Mouse (Mus musculus) testis, postnatal 10 days (tissue): Measurements from ENCODE around the gene Ubxn4.
A peak's percentile ranks its signal among the peaks of the same experiment; 100 is the strongest.
"Not testable (repeated sequence)": the region's sequence is repeated elsewhere in the genome, so short reads cannot be mapped to it uniquely, and the experiment has no call there.

Experiments
- DNase-seq: peaks from one replicate; pipeline ENCODE4 v3.0.0; 2021; ENCODE audit warnings: low spot score

The Ubxn4 gene

GRCm38 (mm10) chr1:128243627-128243995 lies at the start of gene Ubxn4:
Gene Ubxn4 (plus strand): TSS chr1:128243964.
- no peak for DNase-seq

- DNase-seq, result no peak
Measured at GRCm38 (mm10) chr1:128194011-128194410, 49.8 kb upstream of the Ubxn4 start.

DNA sequence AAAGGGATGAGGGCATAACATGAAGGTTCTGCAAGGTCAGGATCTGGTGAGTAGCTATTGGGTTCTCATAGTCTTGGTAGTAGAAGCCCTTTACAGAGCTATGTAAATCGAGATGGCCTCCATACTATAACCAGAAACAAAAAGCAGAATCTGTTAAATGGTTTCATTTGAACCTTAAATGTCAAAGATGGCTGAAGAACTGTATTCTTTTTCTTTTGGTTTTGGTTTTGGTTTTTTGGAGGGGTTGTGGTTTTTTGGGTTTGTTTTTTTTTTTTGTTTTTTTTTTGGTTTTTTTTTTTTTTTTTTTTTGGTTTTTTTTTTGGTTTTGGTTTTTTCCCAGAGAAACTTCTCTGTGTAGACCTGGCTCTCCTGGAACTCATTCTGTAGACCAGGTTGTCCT lies 46.4 kb upstream of the Ubxn4 start:
- no peak for DNase-seq

- DNase-seq, result peak; percentile 43
Measured at GRCm38 (mm10) chr1:128213261-128213660, 30.5 kb upstream of the Ubxn4 start.

DNA sequence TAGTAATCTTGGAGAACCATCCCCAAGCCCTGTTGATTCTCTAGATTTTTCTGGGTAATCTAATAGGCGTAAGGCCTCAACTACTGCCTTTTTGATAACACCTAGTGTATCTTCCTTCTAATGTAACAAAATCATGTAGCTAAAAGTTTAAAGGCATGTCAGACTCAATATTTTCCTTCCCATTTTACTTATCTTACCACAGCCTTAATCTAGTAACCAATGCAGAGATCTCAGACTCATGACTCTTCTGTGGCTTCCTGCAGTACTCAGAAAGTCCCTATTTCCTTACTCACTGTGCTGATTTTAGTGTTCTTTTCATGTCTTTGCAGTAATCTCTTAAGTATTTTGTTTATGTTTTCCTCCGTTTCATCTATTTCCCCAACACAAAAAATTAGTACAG lies 21.9 kb upstream of the Ubxn4 start:
- no peak for DNase-seq

GRCm38 (mm10) chr1:128223304-128223703 lies 20.5 kb upstream of the Ubxn4 start:
- no peak for DNase-seq

DNA sequence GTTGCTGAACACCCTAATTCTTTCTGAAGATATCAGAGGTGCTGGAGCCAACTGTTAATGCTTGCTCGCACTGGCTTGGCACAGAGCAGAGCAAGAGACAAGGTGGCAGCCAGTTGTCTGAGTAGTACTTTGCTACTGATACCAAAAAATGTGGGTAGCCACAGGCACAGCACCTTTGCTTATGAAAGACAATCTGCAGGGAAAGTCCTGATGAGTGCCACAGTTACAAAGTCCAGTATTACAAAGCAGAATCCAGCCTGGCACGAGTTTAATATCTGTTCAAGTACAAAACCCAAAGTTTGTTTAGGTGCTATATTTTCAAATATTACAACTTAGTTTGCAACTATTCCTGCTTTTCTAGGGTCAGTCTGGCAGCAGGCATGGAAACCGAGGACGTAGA lies 8.6 kb upstream of the Ubxn4 start:
- DNase-seq, result no peak

- DNase-seq, result peak; percentile 96
Measured at GRCm38 (mm10) chr1:128243996-128244726, 397 bp downstream of the Ubxn4 start.

- peak; percentile 66 for DNase-seq
Measured at GRCm38 (mm10) chr1:128244727-128245355, 1.1 kb downstream of the Ubxn4 start.

DNA sequence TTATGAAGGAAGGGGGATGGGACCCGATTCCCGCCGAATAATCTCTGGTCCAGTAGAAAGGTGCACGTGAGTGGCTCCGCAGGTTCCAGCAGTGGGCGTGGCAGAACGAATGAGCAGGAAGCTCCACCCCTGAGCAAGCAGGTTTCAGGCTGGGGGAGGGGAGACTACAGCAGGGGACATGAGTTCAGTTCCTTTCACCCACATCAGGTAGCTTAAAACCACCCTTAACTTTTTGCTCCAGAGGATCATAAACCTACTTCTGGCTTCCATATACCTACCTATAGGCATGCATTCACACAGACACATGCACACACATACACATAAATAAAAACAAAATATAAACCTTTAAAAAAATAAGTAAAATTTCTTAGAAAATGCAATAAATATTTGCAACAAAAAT lies 23.3 kb downstream of the Ubxn4 start:
- not testable (repeated sequence) for DNase-seq

DNA sequence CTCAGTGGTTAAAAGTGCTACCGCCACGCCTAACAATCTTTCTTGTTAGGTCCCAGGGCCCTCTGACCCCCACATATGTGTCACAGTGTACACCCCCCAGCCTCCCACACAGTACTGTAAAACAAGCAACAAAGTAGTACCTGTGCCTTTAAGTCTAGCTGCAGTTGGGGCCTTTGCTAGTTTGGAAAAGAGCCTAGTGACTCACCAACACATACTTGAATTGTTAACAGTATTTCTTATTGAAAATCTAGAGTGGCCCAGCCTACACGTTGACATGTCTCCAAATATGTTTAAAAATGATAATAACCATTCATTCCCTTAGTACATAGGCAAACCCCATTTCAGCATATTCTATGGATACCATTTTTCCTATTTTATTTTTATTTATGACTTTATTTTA lies 27.0 kb downstream of the Ubxn4 start:
- DNase-seq, result no peak

- no peak for DNase-seq
Measured at GRCm38 (mm10) chr1:128275908-128276307, 32.1 kb downstream of the Ubxn4 start.

DNA sequence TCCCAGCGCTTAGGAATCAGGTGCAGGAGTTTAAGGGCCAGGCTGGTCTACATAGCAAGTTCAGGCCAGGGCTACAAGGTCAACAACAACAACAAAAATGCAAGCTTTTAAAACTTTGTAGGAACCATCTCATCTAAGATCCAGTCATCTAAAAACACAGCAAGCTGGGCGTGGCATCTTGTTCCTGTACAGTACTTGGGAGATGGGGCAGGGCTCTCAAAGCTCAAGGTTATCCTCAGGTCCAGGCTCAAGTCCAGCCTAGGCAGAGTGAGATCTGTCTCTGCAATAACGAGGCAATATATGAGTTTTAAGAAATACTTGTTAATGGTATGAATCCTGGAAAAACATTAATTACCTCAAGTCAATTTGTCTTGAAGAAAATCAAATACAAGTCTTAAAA lies 34.8 kb downstream of the Ubxn4 start:
- DNase-seq, result no peak

- no peak for DNase-seq
Measured at GRCm38 (mm10) chr1:128281753-128282152, 38.0 kb downstream of the Ubxn4 start.

DNA sequence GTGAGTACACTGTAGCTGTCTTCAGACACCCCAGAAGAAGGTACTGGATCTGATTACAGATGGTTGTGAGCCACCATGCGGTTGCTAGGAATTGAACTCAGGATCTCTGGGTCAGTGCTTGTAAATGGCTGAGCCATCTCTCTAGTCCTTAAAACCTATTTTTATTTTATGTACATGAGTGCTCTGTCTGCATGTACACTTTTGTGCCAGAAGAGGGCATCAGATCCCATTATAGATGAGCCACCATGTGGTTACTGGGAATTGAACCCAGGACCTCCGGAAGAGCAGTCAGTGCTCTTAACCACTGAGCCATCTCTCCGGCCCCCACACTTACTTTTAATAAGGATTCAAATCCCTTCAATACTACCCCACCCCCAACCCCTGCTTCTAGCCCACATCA lies 39.2 kb downstream of the Ubxn4 start:
- DNase-seq, result no peak

- no peak for DNase-seq
Measured at GRCm38 (mm10) chr1:128284157-128284690, 40.5 kb downstream of the Ubxn4 start.

GRCm38 (mm10) chr1:128285136-128285535 lies 41.4 kb downstream of the Ubxn4 start:
- DNase-seq, result no peak

GRCm38 (mm10) chr1:128290295-128290694 lies 46.5 kb downstream of the Ubxn4 start:
- no peak for DNase-seq

DNA sequence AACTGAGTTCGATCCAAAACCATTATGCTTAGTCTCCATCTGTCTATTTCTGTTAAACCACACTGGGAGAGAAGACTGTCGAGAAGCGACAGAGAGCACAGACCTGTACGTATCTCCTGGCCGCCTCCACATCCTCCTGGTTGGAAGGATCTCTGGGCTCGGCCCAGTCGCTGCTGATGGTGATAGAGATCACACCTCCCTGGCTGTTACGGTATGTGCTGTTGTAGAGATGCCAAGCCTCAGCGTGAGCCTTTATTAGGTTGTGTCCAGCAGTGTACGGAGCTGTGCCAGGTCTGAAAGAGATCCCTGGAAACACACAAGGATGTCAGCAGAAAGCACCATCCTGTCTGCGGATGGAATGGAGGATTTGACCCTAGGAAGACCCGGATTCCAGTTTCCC lies 49.8 kb downstream of the Ubxn4 start:
- DNase-seq, result no peak

- no peak for DNase-seq
Measured at GRCm38 (mm10) chr1:128295296-128295695, 51.5 kb downstream of the Ubxn4 start.

GRCm38 (mm10) chr1:128295717-128296528 lies 52.2 kb downstream of the Ubxn4 start:
- DNase-seq, result no peak

GRCm38 (mm10) chr1:128303900-128304299 lies 60.1 kb downstream of the Ubxn4 start:
- no peak for DNase-seq

DNA sequence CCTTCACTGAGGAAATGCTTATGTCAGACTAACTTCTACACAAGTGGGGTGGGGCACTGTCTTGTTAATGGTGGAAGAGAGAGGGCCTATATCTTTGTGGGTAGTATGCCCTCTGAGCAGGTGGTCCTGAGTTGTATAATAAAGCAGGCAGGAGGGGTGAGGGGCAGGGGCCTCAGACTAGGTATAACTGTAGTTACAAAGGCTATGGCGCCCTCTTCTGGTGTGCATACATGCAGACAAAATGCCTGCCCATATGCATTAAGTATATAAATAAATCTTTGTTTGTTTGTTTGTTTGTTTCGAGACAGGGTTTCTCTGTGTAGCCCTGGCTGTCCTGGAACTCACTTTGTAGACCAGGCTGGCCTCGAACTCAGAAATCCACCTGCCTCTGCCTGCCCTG lies 65.3 kb downstream of the Ubxn4 start:
- no peak for DNase-seq
